Mouse (Mus musculus): ENCODE results near the gene Trpv1.

Trpv1 gene

GRCm38 (mm10) chr11:73233992-73234391 is at the start of gene Trpv1:
Gene Trpv1, plus strand, starts transcription at chr11:73234292.
- DNase-seq (ENCODE audit: low spot score in 2 of 2), result no peak

DNA sequence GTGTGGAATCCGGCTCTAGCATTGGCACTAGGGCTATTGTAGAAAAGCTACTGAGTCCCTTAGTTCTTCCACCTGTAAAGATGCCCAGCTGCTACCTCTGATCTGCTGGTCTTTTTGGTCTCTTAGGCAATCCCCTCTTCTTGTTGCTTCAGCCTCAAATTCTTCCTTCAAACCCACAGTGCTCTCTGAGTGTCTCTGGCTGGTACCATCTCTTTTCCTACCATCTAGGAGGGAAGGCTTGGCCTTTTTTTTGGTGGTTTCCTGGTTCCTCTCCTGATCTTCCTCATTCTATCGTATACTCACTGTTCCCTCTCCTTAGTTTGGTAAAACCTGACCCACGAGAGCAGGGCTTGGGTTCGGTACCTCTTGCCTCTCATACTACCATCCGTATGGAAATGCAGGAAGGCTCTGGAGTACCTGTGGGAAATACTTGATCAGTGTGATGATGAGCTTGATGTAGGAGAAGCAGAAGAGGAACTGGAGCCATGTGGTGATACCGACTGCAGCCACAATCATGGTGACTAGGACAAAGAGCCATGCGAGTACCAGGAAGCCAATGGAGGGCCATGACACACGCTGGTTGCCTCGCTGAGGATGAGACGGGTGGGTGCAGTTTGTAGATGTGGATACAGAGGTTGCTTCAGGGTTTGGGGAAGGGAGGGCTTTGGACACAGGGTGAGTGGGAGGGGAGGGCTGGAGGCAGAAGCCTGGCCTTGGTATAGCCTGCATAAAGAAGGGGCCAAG is 48.0 kb upstream of the Trpv1 start:
- no peak for DNase-seq (ENCODE audit: low spot score in 2 of 2)

GRCm38 (mm10) chr11:73187231-73187630 is 46.9 kb upstream of the Trpv1 start:
- no peak for DNase-seq (ENCODE audit: low spot score in 2 of 2)

DNA sequence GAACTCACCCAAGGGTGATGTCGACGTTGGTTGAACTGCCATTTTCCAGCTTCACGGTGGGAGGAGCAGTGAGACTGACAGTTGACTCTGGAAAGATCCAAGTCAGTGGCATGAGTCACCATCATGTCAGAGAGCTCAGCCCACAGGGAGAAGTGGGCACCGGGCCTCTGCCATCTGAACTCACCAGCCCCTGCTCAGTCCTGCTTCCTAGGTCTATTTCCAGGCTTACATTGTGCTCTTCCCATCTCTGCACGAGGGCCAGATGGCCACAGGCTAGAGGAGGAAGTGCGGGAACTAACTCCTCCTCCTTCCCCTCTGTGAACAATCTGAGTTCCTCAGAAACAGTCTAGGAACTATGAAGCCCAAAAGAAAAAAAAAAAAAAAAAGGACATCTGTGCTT is 41.0 kb upstream of the Trpv1 start:
- no peak for DNase-seq (ENCODE audit: low spot score in 2 of 2)

DNA sequence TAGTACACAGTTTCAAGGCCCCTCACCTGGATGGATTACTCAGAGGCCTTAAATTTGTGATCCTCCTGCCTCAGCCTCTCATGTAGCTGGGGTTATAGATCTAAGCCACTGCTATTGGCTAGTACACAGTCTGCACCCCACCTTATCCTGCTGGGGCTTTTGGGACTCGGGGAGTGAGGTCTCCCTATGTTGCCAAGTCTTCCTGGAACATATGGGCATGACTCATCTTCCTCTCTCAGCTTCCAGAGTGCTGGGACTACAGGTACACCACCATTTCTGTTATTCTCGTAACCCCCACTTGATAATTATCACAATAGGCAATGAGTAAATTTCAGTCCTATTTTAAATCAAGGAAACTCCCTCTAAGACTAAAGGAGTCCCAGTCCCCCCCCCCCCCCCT is 39.6 kb upstream of the Trpv1 start:
- DNase-seq (ENCODE audit: low spot score in 2 of 2), result no peak

GRCm38 (mm10) chr11:73198190-73198589 is 35.9 kb upstream of the Trpv1 start:
- no peak for DNase-seq (ENCODE audit: low spot score in 2 of 2)

DNA sequence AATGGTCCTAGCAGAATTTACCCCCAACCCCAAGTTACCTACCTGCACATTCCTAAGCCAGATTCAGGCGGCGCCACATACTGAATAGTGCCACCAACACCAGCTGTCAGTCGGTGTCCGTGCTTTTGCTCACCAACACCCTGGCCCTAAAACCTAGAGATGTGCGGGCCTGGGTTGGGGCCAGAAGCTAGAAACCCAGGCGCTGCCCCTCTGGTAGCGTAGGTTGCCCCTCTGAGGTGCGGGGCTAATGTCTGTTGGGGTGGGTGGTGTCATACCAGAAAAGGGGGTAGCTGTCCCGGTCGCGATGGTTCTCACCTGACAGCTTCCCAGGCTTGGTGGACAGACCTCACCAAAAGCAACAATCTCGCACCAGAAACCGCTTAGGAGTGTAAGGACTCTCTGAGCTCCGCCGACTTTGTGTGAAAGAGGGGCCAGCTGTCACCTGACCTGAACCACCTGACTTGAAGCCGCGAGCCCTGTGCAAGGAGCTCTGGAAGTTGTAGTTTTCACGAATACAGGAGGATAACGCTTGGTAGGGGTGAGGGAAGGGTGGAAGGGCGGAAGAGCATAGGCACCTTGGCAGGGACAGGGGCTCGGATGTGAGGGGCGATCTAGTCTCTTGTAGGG is 35.4 kb upstream of the Trpv1 start, which contains the start of gene Ctns:
Gene Ctns, minus strand, starts transcription at position 440 of the 627 bp plus-strand sequence.
- peak; percentile 81 to 85 for DNase-seq (ENCODE audit: low spot score in 2 of 2)

GRCm38 (mm10) chr11:73199230-73199712 is 34.8 kb upstream of the Trpv1 start, which contains the start of gene Shpk:
Gene Shpk, plus strand, starts transcription at chr11:73199460.
- DNase-seq (ENCODE audit: low spot score in 2 of 2), result peak; percentile 94 to 95

DNA sequence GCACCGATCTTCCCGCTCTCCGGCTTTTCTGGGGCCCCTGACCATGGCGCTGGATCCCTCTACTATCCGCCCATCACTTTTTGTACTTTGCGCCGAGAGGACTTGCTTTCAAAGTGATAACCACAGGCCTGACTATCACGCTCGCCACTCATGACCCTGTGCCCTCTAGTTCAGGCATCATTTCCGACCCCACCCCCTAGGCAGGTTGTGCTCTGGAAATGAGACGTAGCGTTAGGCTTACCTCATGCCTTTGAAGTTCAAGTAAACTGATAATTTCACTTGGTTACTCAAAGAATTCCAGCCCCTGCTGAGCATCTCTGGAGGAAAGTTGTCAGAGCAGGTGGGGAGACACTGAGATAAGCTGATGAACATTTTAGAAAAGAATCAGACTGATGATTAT is 34.2 kb upstream of the Trpv1 start:
- no peak for DNase-seq (ENCODE audit: low spot score in 2 of 2)

GRCm38 (mm10) chr11:73201021-73201420 is 33.1 kb upstream of the Trpv1 start:
- DNase-seq (ENCODE audit: low spot score in 2 of 2), result no peak

DNA sequence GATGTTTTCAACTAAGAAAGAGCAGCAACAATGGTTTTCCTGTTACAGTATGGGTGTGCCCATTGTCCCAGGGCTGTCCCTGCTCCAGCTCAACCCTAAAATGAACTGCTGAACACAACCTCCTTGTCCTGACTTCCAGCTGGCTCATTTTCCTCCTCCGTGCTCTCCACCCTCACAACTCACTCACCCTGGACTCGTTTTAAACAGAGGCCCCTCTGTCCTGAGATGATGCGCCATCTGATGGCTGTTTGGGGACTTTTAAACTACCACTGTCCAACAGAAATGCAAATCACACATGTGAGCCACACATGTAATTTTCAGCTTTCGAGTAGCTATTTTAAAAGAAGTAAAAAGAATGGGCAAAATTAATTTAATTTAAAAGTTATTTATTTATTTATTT is 32.5 kb upstream of the Trpv1 start:
- no peak for DNase-seq (ENCODE audit: low spot score in 2 of 2)

GRCm38 (mm10) chr11:73203895-73204294 is 30.2 kb upstream of the Trpv1 start:
- no peak for DNase-seq (ENCODE audit: low spot score in 2 of 2)

- no peak for DNase-seq (ENCODE audit: low spot score in 2 of 2)
Observed at GRCm38 (mm10) chr11:73205194-73205593, 28.9 kb upstream of the Trpv1 start.

GRCm38 (mm10) chr11:73207621-73208020 is 26.5 kb upstream of the Trpv1 start:
- DNase-seq (ENCODE audit: low spot score in 2 of 2), result no peak

GRCm38 (mm10) chr11:73213956-73214355 is 20.1 kb upstream of the Trpv1 start:
- DNase-seq (ENCODE audit: low spot score in 2 of 2), result no peak

DNA sequence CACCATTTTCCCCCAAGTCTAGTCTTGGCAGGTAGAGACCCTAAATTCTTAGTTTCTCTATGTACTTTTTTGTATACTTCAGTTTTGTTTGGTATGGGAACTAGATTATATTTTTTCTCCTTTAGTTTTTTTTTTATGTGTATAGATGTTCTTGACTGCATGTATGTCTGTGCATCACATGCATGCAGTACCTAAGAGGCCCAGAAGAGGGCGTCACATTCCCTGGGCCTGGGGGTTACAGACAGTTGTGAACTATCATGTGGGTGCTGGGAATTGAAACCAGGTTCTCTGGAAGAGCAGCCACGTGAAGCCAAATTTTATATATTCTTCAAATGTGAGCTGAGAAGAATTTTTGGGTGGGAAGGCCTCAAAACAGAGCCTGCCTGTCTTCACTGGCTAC is 14.4 kb upstream of the Trpv1 start:
- DNase-seq (ENCODE audit: low spot score in 2 of 2), result no peak

DNA sequence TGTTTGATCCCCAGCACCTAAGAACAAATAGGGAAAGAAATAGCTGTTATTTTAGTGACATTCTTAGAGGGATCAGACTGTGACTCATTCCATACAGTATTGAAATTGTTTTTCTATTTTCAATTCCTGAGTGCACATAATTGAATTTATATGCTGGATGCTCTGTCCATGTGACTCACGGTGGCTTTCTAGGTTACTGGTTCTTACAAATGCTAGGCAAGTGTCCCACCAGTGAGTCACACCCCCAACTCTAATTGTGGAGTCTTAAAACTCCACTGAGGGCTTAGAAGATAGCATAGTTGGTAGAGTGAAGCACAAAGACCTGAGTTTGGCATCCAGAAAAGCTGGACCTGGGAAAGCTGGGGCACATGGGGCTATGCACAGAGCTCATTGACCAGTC is 13.4 kb upstream of the Trpv1 start:
- no peak for DNase-seq (ENCODE audit: low spot score in 2 of 2)

- no peak for DNase-seq (ENCODE audit: low spot score in 2 of 2)
Observed at GRCm38 (mm10) chr11:73222846-73223245, 11.2 kb upstream of the Trpv1 start.

GRCm38 (mm10) chr11:73223966-73224365 is 10.1 kb upstream of the Trpv1 start:
- DNase-seq (ENCODE audit: low spot score in 2 of 2), result no peak

DNA sequence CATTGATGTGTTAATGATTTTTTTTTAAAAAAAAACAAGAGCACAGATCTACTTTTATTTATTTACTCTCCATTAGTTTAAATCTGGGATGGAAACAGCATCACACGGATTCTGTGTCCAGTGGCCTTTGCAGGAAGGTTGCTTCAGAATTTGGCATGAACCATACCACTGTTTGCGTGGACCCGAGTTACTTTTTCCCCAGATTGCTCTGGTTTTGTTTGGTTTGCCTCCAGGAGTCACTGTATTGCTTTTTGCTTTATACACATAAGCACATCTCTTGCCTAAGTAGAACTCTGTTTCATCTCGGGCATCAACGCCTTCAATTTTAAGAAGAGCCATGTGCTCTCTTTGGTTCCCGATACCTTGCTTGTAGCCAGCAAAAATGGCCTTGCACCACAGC is 8.2 kb upstream of the Trpv1 start:
- no peak for DNase-seq (ENCODE audit: low spot score in 2 of 2)

DNA sequence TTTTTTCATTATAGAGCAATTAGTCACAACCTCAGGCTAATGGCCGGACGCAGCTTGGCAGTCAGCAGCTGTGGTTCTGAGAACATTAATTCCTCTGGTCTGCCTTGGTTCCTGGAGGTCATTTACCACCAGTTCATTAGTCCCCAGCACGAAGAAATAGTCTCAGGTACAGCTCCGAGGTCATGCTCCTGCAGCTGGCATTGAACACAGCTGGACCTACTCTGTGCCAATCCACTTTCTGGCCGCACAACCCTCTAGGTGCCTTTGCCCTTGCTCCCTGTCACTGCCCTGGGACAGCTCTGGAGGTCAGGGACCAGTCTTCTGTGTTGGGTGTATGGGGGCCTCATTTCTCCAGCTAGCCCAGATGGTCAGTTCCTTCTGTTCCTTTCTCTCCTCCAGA is 5.2 kb upstream of the Trpv1 start:
- DNase-seq (ENCODE audit: low spot score in 2 of 2), result no peak

DNA sequence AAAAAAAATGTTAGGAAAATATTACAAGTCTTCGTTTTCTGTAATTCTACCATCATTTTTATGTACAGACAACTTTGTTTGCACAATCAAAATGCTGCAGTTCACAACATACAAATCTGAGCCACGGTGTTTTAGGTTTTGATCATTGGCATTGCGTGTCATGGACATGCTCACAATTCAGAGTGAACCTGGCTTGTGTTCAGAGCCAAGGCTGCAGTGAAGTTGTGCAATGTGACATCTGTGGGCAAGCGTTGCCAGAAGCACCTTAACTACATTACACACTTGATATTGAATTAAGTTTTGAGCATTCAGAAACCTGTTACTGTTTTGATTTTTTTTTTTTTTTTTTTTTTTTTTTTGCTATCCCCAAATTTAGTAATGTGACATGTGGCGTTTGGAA is 4.0 kb upstream of the Trpv1 start:
- no peak for DNase-seq (ENCODE audit: low spot score in 2 of 2)

- DNase-seq (ENCODE audit: low spot score in 2 of 2), result no peak
Observed at GRCm38 (mm10) chr11:73232513-73232912, 1.6 kb upstream of the Trpv1 start.
